Mouse (Mus musculus) heart, embryonic 14.5 days (tissue): ENCODE data around the gene Gosr2. TPM values are rescaled to one million over a fixed set of nuclear protein-coding genes. Genes with fewer than 3 reads are reported as not detected.
A peak's percentile ranks its signal among the peaks of the same experiment; 100 is the strongest.

Source experiments
- ATAC-seq: fragments of 200-750 bp; cut with Nextera tagmentation; 2 replicates; pipeline ENCODE4 v1.8.0; 2017; ENCODE audit warnings: low read depth, moderate TSS enrichment; ENCODE audit not compliant: insufficient number of reproducible peaks, insufficient read depth, low FRiP score
- H3K27ac ChIP-seq, 2 experiments: fragments of 200-500 bp in 1 of 2; fragments of 300-500 bp in 1 of 2; sonication (generic) in 1 of 2; replicated peaks in 1 of 2; 2 replicates each; pipeline ENCODE4 v1.5.1; 2012 to 2014; ENCODE audit warnings: low read depth in 2 of 2, low read length in 2 of 2, control low read depth in 1 of 2, mild to moderate bottlenecking in 1 of 2, mixed read lengths in 1 of 2; ENCODE audit not compliant: control insufficient read depth in 1 of 2, insufficient read depth in 1 of 2
- H3K27me3 ChIP-seq: fragments of 300-500 bp; sonication (generic); 2 replicates; pipeline ENCODE4 v1.6.1; 2014; ENCODE audit warnings: mild to moderate bottlenecking, low read length, control low read depth; ENCODE audit not compliant: control insufficient read depth, insufficient read depth
- H3K36me3 ChIP-seq: fragments of 300-500 bp; sonication (generic); 2 replicates; pipeline ENCODE4 v1.6.1; 2014; ENCODE audit warnings: mild to moderate bottlenecking, control low read depth, low read length, mixed read lengths; ENCODE audit not compliant: control insufficient read depth, insufficient read depth
- H3K4me1 ChIP-seq, 2 experiments: fragments of 200-500 bp in 1 of 2; fragments of 300-500 bp in 1 of 2; sonication (generic) in 1 of 2; 2 replicates each; pipeline ENCODE4 v1.6.1; 2012 to 2014; ENCODE audit warnings: low read length in 2 of 2, control low read depth in 1 of 2, mixed read lengths in 1 of 2; ENCODE audit not compliant: control insufficient read depth in 2 of 2, insufficient read depth in 2 of 2
- H3K4me2 ChIP-seq: fragments of 300-500 bp; sonication (generic); 2 replicates; pipeline ENCODE4 v1.6.1; 2014; ENCODE audit warnings: mild to moderate bottlenecking, low read length
- H3K4me3 ChIP-seq, 2 experiments: fragments of 200-500 bp in 1 of 2; fragments of 300-500 bp in 1 of 2; sonication (generic) in 1 of 2; 2 replicates each; pipeline ENCODE4 v1.5.1; 2012 to 2014; ENCODE audit warnings: low read length in 2 of 2, mild to moderate bottlenecking in 2 of 2, control low read depth in 1 of 2, low read depth in 1 of 2, moderate library complexity in 1 of 2; ENCODE audit not compliant: control insufficient read depth in 1 of 2, insufficient read depth in 1 of 2
- H3K9ac ChIP-seq: fragments of 300-500 bp; sonication (generic); 2 replicates; pipeline ENCODE4 v1.6.1; 2014; ENCODE audit warnings: mild to moderate bottlenecking, low read length
- H3K9me3 ChIP-seq: fragments of 300-500 bp; sonication (generic); 2 replicates; pipeline ENCODE4 v1.6.1; 2016; ENCODE audit warnings: low read length, control low read depth; ENCODE audit not compliant: control insufficient read depth
- WGBS: fragments of 180-500 bp; shearing (Covaris S2); extraction: QIAGEN DNeasy Blood & Tissue Kit; methylation state at CpG from one replicate; pipeline ENCODE4 v1.1.7; 2014; 5-methylcytosine and 5-hydroxymethylcytosine counted together
- polyA plus RNA-seq: library from polyadenylated mRNA; unstranded; fragments of >200 nt; fragmentation: Nextera tagmentation; extraction: Ambion mirVana; gene quantifications from 2 replicates; pipeline ENCODE4 v1.2.1, GENCODE M21; 2014

Gosr2 gene
- polyA plus RNA-seq, 1 experiment from 2014 or later: 60.4 TPM

- Histone ChIP-seq H3K27me3 (peaks cover 48% of the 10 kb centered on the region), H3K4me2 (no peak overlapping the region), H3K4me3 (no peak overlapping the region), H3K9ac (no peak overlapping the region), H3K27ac (no peak overlapping the region), H3K9me3 (no peaks in the 10 kb centered on the region), H3K4me1 (no peaks in the 10 kb centered on the region), H3K36me3 (no peaks in the 10 kb centered on the region)
- WGBS: 9% methylated on average over 3 of the region's 3 CpGs
- ATAC-seq: no peak
Measured at GRCm38 (mm10) chr11:103656520-103656919, 41.2 kb downstream of the Gosr2 start.

GRCm38 (mm10) chr11:103653359-103653965, 44.2 kb downstream of the Gosr2 start:
- H3K27me3 ChIP-seq: peaks cover 79% of the 10 kb centered on the region
- 59% methylated on average over 10 of the region's 10 CpGs for WGBS
- H3K9ac ChIP-seq: no peak overlapping the region
- no peak overlapping the region for H3K4me2 ChIP-seq
- H3K4me3 ChIP-seq: no peak overlapping the region
- H3K9me3 ChIP-seq: no peaks in the 10 kb centered on the region
- H3K36me3 ChIP-seq: no peaks in the 10 kb centered on the region
- H3K4me1 ChIP-seq: peaks cover 5 to 9% of the 10 kb centered on the region in 2 experiments; a peak in 3 of 4 replicates
- H3K27ac ChIP-seq: no peak overlapping the region
- ATAC-seq: no peak

GRCm38 (mm10) chr11:103651426-103651825, 46.3 kb downstream of the Gosr2 start:
- WGBS: 72% methylated on average over 6 of the region's 6 CpGs
- no peak for ATAC-seq
- no peak overlapping the region for H3K9ac ChIP-seq
- no peaks in the 10 kb centered on the region for H3K9me3 ChIP-seq
- H3K4me2 ChIP-seq: no peak overlapping the region
- H3K27me3 ChIP-seq: peaks cover 95% of the 10 kb centered on the region
- no peak overlapping the region for H3K4me3 ChIP-seq
- no peak overlapping the region for H3K27ac ChIP-seq
- peaks cover 5 to 9% of the 10 kb centered on the region in 2 experiments; a peak in 3 of 4 replicates for H3K4me1 ChIP-seq
- no peaks in the 10 kb centered on the region for H3K36me3 ChIP-seq

DNA sequence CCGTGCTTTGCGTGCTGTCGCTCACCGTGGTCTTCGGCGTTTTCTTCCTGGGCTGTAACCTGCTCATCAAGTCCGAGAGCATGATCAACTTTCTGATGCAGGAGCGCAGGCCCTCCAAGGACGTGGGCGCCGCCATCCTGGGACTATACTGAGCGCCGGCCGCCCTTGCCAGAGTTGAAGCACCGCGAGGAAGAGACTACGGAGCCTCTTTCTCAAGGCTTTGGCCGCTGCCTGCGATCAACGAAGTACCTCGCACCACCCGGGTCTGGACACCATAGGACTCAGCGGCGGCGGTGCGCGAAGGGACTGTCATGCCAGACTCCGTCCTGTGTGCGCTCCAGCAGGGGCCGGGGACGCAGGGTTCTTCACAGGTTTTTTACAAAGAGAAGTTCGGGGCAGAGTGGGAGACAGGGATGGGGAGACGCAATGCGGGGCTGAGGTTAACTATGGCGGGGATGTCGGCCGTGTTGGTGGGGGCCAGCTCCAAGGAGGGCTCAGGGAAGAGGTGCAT, 47.7 kb downstream of the Gosr2 start:
- H3K4me2 ChIP-seq: peak overlapping the region; percentile 55
- no peak overlapping the region for H3K9ac ChIP-seq
- 2% methylated on average over 37 of the region's 37 CpGs for WGBS
- H3K9me3 ChIP-seq: no peaks in the 10 kb centered on the region
- ATAC-seq: no peak
- H3K4me1 ChIP-seq: peaks cover 5 to 9% of the 10 kb centered on the region in 2 experiments; a peak in 3 of 4 replicates
- peaks cover 82% of the 10 kb centered on the region for H3K27me3 ChIP-seq
- H3K27ac ChIP-seq: no peak overlapping the region
- peak overlapping the region; percentile 22 to 26 for H3K4me3 ChIP-seq
- H3K36me3 ChIP-seq: no peaks in the 10 kb centered on the region

- Histone ChIP-seq H3K4me1 (peaks cover 5 to 9% of the 10 kb centered on the region in 2 experiments; a peak in 3 of 4 replicates), H3K9me3 (no peaks in the 10 kb centered on the region), H3K4me3 (peak within 1 kb of the TSS; percentile 22 to 26), H3K27ac (no peak within 1 kb of the TSS), H3K36me3 (no peaks in the 10 kb centered on the region), H3K9ac (no peak within 1 kb of the TSS), H3K27me3 (peaks cover 76% of the 10 kb centered on the region), H3K4me2 (peak within 1 kb of the TSS; percentile 55)
- ATAC-seq: no peak
- WGBS: 2% methylated on average over 55 of the region's 71 CpGs
Measured at GRCm38 (mm10) chr11:103649301-103649982, 48.3 kb downstream of the Gosr2 start, which contains the start of gene Rprml. Gene Rprml (plus strand): TSS chr11:103649570.

- Histone ChIP-seq H3K9me3 (no peaks in the 10 kb centered on the region), H3K4me2 (no peak overlapping the region), H3K4me1 (peaks cover 5 to 9% of the 10 kb centered on the region in 2 experiments; a peak in 3 of 4 replicates), H3K4me3 (no peak overlapping the region), H3K27me3 (peaks cover 73% of the 10 kb centered on the region), H3K36me3 (no peaks in the 10 kb centered on the region), H3K27ac (no peak overlapping the region), H3K9ac (no peak overlapping the region)
- no peak for ATAC-seq
- WGBS: 33% methylated on average over 7 of the region's 7 CpGs
Measured at GRCm38 (mm10) chr11:103648656-103649055, 49.0 kb downstream of the Gosr2 start.

- Histone ChIP-seq H3K4me2 (no peak overlapping the region), H3K27me3 (peaks cover 67% of the 10 kb centered on the region), H3K4me3 (no peak overlapping the region), H3K9ac (no peak overlapping the region), H3K36me3 (no peaks in the 10 kb centered on the region), H3K27ac (no peak overlapping the region), H3K9me3 (no peaks in the 10 kb centered on the region), H3K4me1 (peaks cover 5 to 9% of the 10 kb centered on the region in 2 experiments; a peak in 3 of 4 replicates)
- WGBS: 10% methylated on average over 11 of the region's 11 CpGs
- ATAC-seq: no peak
Measured at GRCm38 (mm10) chr11:103647921-103648620, 49.6 kb downstream of the Gosr2 start.
